In genomic region chr7:144887672-144888071, GRCm38 (mm10) we compare ENCODE assay signal across 25 mouse cellular contexts. TPM values are rescaled to one million over a fixed set of nuclear protein-coding genes. Genes with fewer than 3 reads are reported as not detected.
A peak's percentile ranks its signal among the peaks of the same experiment; 100 is the strongest.
DNase-seq lines count a peak whose midpoint lies in the region; ATAC-seq and TF ChIP-seq lines count a peak whose summit lies in the region.
"Had no signal": no experiment of that assay in that cellular context is flagged by ENCODE, and none has a peak within 500 bp of the region (broad histone marks: within the 10 kb centered on the region; RNA-seq: fewer than 3 reads in every experiment).

No protein-coding gene starts in this region.

- 66% methylated on average over 2 of the region's 2 CpGs for WGBS in liver, embryonic 11.5 days

- no peak overlapping the region for H3K9ac ChIP-seq in liver, embryonic 11.5 days (ENCODE audit: low read depth, low read length)
- no peak overlapping the region for H3K9ac ChIP-seq in ES-Bruce4 (ENCODE audit: low read depth, poor library complexity, severe bottlenecking)
- H3K9ac ChIP-seq: kidney, embryonic 15.5 days; limb, embryonic 12.5 days; lung, embryonic 15.5 days had no signal

- DNase-seq in liver (peak; percentile 19), R1 (ENCODE audit: low read depth, low spot score) (peak; percentile 74)
- DNase-seq in liver, embryonic 11.5 days (ENCODE audit: low spot score), result no peak
- DNase-seq in urinary bladder, adult 18-20 months (ENCODE audit: low spot score in 2 of 2), result no peak
- no peak for DNase-seq in embryo, embryonic 10.5 days (ENCODE audit: low spot score)
- DNase-seq: adrenal gland, adult 2 months; cerebellum, adult 18-20 months; cerebellum, postnatal 36 days; thymus, postnatal 14 days had no signal

- TF ChIP-seq EP300 in ES-Bruce4 (IDR thresholded peaks at IDR 0.05; ENCODE audit: insufficient read depth, low read depth, low read length), result no peak

- no peak overlapping the region for H3K4me3 ChIP-seq in liver, embryonic 11.5 days (ENCODE audit: low read depth, low read length)
- no peak overlapping the region for H3K4me3 ChIP-seq in ES-Bruce4 (ENCODE audit: low read depth, low read length)
- H3K4me3 ChIP-seq: kidney, embryonic 15.5 days; limb, embryonic 12.5 days; lung, embryonic 15.5 days had no signal

- H3K9me3 ChIP-seq in liver, embryonic 11.5 days (ENCODE audit: control insufficient read depth, low read length), result no peaks in the 10 kb centered on the region
- no peaks in the 10 kb centered on the region for H3K9me3 ChIP-seq in ES-Bruce4 (replicated peaks; ENCODE audit: control insufficient read depth, insufficient read depth, low read length, poor library complexity, severe bottlenecking)
- H3K9me3 ChIP-seq: kidney, embryonic 15.5 days; limb, embryonic 12.5 days; lung, embryonic 15.5 days had no signal

- no peak overlapping the region for H3K27ac ChIP-seq in liver, embryonic 11.5 days (ENCODE audit: low read depth, low read length)
- H3K27ac ChIP-seq in ES-Bruce4 (ENCODE audit: insufficient read depth, low read length), result no peak overlapping the region
- H3K27ac ChIP-seq: hindbrain, postnatal 0 days; kidney, embryonic 15.5 days; limb, embryonic 12.5 days; lung, embryonic 15.5 days had no signal

- no peak for ATAC-seq in liver, embryonic 11.5 days (replicated peaks; ENCODE audit: low FRiP score)
- ATAC-seq in megakaryocyte-erythroid progenitor cell, adult 5-6 weeks (replicated peaks; ENCODE audit: low FRiP score, low TSS enrichment, poor library complexity, severe bottlenecking), result 0 out of 2 replicates have a peak, but pooled peaks have one; percentile 63
- ATAC-seq: forebrain, embryonic 16.5 days; hindbrain, postnatal 0 days; midbrain, embryonic 16.5 days had no signal

- no peak overlapping the region for H3K4me2 ChIP-seq in liver, embryonic 11.5 days
- H3K4me2 ChIP-seq: kidney, embryonic 15.5 days; limb, embryonic 12.5 days; lung, embryonic 15.5 days had no signal

- TF ChIP-seq POLR2A in ES-Bruce4 (IDR thresholded peaks at IDR 0.05; ENCODE audit: insufficient read depth, low read length), result no peak

- H3K36me3 ChIP-seq in liver, embryonic 11.5 days (ENCODE audit: control insufficient read depth, insufficient read depth, low read length), result no peaks in the 10 kb centered on the region
- H3K36me3 ChIP-seq in ES-Bruce4 (ENCODE audit: control insufficient read depth, insufficient read depth, low read length, poor library complexity, severe bottlenecking), result no peaks in the 10 kb centered on the region
- H3K36me3 ChIP-seq: kidney, embryonic 15.5 days; limb, embryonic 12.5 days; lung, embryonic 15.5 days had no signal

- H3K4me1 ChIP-seq in liver, embryonic 11.5 days (replicated peaks; ENCODE audit: control insufficient read depth, insufficient read depth, low read length), result no peaks in the 10 kb centered on the region
- H3K4me1 ChIP-seq in ES-Bruce4 (ENCODE audit: control insufficient read depth, insufficient read depth, low read length), result peaks cover 2% of the 10 kb centered on the region

- TF ChIP-seq CTCF in ES-Bruce4 (IDR thresholded peaks at IDR 0.05; ENCODE audit: low read depth, low read length), result peak; percentile 56

- H3K27me3 ChIP-seq in liver, embryonic 11.5 days (replicated peaks; ENCODE audit: control insufficient read depth, insufficient read depth, low read length), result peaks cover 26% of the 10 kb centered on the region
- no peaks in the 10 kb centered on the region for H3K27me3 ChIP-seq in ES-Bruce4 (ENCODE audit: control insufficient read depth, insufficient read depth, low read length, poor library complexity, severe bottlenecking)

RNA-seq across cellular contexts. Expression of gene Fgf15, which starts 8.7 kb away (rescaled TPM):
- 0.12 and 0.43 TPM in 2 replicates for polyA plus RNA-seq in liver, embryonic 11.5 days (2014; fragmentation: Nextera tagmentation; extraction: Ambion mirVana)
- polyA plus RNA-seq in ES-Bruce4 (2011; ENCODE audit: insufficient read depth, insufficient read length, low read depth, missing spikeins), result 3.1 and 3.3 TPM in 2 replicates
- not detected in 2 replicates for total RNA-seq in megakaryocyte-erythroid progenitor cell, adult 5-6 weeks (2014; fragmentation: Nextera tagmentation)
- 0.52 and 0.88 TPM in 2 replicates for total RNA-seq in megakaryocyte-erythroid progenitor cell, adult 5-6 weeks (2017)
- total RNA-seq: gastrocnemius, adult 18-20 months; granulocyte monocyte progenitor cell, adult 5-6 weeks; hematopoietic stem cell, adult 5-6 weeks; layer of hippocampus, adult 8-10 months; left cerebral cortex, adult 18-20 months; megakaryocyte, adult 5-6 weeks had no signal
- polyA plus RNA-seq: heart, embryonic 14.5 days; lung, embryonic 15.5 days; spleen, adult 2 months had no signal

RNA-seq across cellular contexts. Expression of gene LTO1, which starts 27.2 kb away (rescaled TPM):
- 16.2 and 20.9 TPM in 2 replicates for polyA plus RNA-seq in liver, embryonic 11.5 days (2014; fragmentation: Nextera tagmentation; extraction: Ambion mirVana)
- polyA plus RNA-seq in ES-Bruce4 (2011; ENCODE audit: insufficient read depth, insufficient read length, low read depth, missing spikeins), result 21.5 and 30.7 TPM in 2 replicates
- 21.0 and 40.2 TPM in 2 replicates for total RNA-seq in megakaryocyte-erythroid progenitor cell, adult 5-6 weeks (2014; fragmentation: Nextera tagmentation)
- 27.1 and 30.4 TPM in 2 replicates for total RNA-seq in megakaryocyte-erythroid progenitor cell, adult 5-6 weeks (2017)

RNA-seq across cellular contexts. Expression of gene Fgf4, which starts 40.5 kb away (rescaled TPM):
- not detected in 2 replicates for polyA plus RNA-seq in liver, embryonic 11.5 days (2014; fragmentation: Nextera tagmentation; extraction: Ambion mirVana)
- polyA plus RNA-seq in ES-Bruce4 (2011; ENCODE audit: insufficient read depth, insufficient read length, low read depth, missing spikeins), result 82.9 and 84.3 TPM in 2 replicates
- total RNA-seq in megakaryocyte-erythroid progenitor cell, adult 5-6 weeks (2014; fragmentation: Nextera tagmentation), result not detected in 2 replicates
- total RNA-seq in megakaryocyte-erythroid progenitor cell, adult 5-6 weeks (2017), result not detected in 2 replicates
- total RNA-seq: adrenal gland, adult 2 months; gastrocnemius, adult 18-20 months; granulocyte monocyte progenitor cell, adult 5-6 weeks; hematopoietic stem cell, adult 5-6 weeks; hindbrain, postnatal 0 days; layer of hippocampus, adult 8-10 months; left cerebral cortex, adult 18-20 months; megakaryocyte, adult 5-6 weeks had no signal
- polyA plus RNA-seq: adrenal gland, adult 2 months; forebrain, embryonic 16.5 days; heart, embryonic 14.5 days; hindbrain, postnatal 0 days; kidney, embryonic 15.5 days; lung, embryonic 15.5 days; midbrain, embryonic 16.5 days; spleen, adult 2 months had no signal

RNA-seq across cellular contexts. Expression of gene Fgf3, which starts 49.8 kb away (rescaled TPM):
- 0.21 and 0.35 TPM in 2 replicates for polyA plus RNA-seq in liver, embryonic 11.5 days (2014; fragmentation: Nextera tagmentation; extraction: Ambion mirVana)
- 0.43 and 0.78 TPM in 2 replicates for polyA plus RNA-seq in ES-Bruce4 (2011; ENCODE audit: insufficient read depth, insufficient read length, low read depth, missing spikeins)
- 3.3 TPM in 1 of 2 replicates, not detected in the other for total RNA-seq in megakaryocyte-erythroid progenitor cell, adult 5-6 weeks (2014; fragmentation: Nextera tagmentation)
- total RNA-seq in megakaryocyte-erythroid progenitor cell, adult 5-6 weeks (2017), result 0.52 and 1.8 TPM in 2 replicates
- total RNA-seq: gastrocnemius, adult 18-20 months had no signal
- polyA plus RNA-seq: heart, embryonic 14.5 days; limb, embryonic 12.5 days; lung, embryonic 15.5 days had no signal

RNA-seq across cellular contexts. Expression of gene Ccnd1, which starts 52.1 kb away (rescaled TPM):
- polyA plus RNA-seq in liver, embryonic 11.5 days (2014; fragmentation: Nextera tagmentation; extraction: Ambion mirVana), result 60.5 and 69.2 TPM in 2 replicates
- polyA plus RNA-seq in ES-Bruce4 (2011; ENCODE audit: insufficient read depth, insufficient read length, low read depth, missing spikeins), result 36.3 and 36.5 TPM in 2 replicates
- 3.8 and 5.3 TPM in 2 replicates for total RNA-seq in megakaryocyte-erythroid progenitor cell, adult 5-6 weeks (2014; fragmentation: Nextera tagmentation)
- total RNA-seq in megakaryocyte-erythroid progenitor cell, adult 5-6 weeks (2017), result 5.9 and 6.7 TPM in 2 replicates

Comparison
In these comparisons a context has a peak if more than half of its experiments do, and no peak if none do; other contexts are left out.
1. DNase-seq: peak in liver (single experiment) and R1 (single experiment); none in liver, embryonic 11.5 days (single experiment), urinary bladder, adult 18-20 months (0 of 2) and embryo, embryonic 10.5 days (single experiment).
2. RNA of gene Fgf4, which starts 40.5 kb away (polyA plus RNA-seq): 82.9 to 84.3 TPM in ES-Bruce4; not detected in liver, embryonic 11.5 days; every median in the first group is over 10 times any median in the second.